Mouse (Mus musculus) limb, embryonic 14.5 days (tissue): ENCODE measurements around the gene Ptpn18. TPM values are rescaled to one million over a fixed set of nuclear protein-coding genes. Genes with fewer than 3 reads are reported as not detected.

Source experiments
- ATAC-seq: fragments of 200-750 bp; cut with Nextera tagmentation; 2 replicates; pipeline ENCODE4 v1.8.0; 2017; ENCODE audit warnings: low read depth, moderate number of reproducible peaks, moderate TSS enrichment; ENCODE audit not compliant: low FRiP score
- DNase-seq: peaks from one replicate; pipeline ENCODE4 v3.0.0-alpha.2; 2015; ENCODE audit warnings: low spot score
- H3K27ac ChIP-seq: fragments of 300-500 bp; sonication (generic); replicated peaks from 2 replicates; pipeline ENCODE4 v1.5.1; 2014; ENCODE audit warnings: low read depth, mild to moderate bottlenecking, low read length, moderate library complexity, mixed read lengths
- H3K27me3 ChIP-seq: fragments of 300-500 bp; sonication (generic); 2 replicates; pipeline ENCODE4 v1.6.1; 2014; ENCODE audit warnings: low read length, mixed read lengths; ENCODE audit not compliant: control insufficient read depth, insufficient read depth
- H3K36me3 ChIP-seq: fragments of 300-500 bp; sonication (generic); 2 replicates; pipeline ENCODE4 v1.6.1; 2014; ENCODE audit warnings: mild to moderate bottlenecking, low read length, moderate library complexity, mixed read lengths; ENCODE audit not compliant: control insufficient read depth, insufficient read depth
- H3K4me1 ChIP-seq: fragments of 300-500 bp; sonication (generic); 2 replicates; pipeline ENCODE4 v1.6.1; 2014; ENCODE audit warnings: antibody characterized with exemption, low read length, mixed read lengths; ENCODE audit not compliant: control insufficient read depth, insufficient read depth
- H3K4me2 ChIP-seq: fragments of 300-500 bp; sonication (generic); replicated peaks from 2 replicates; pipeline ENCODE4 v1.6.1; 2014; ENCODE audit warnings: low read depth, mild to moderate bottlenecking, low read length, moderate library complexity; ENCODE audit not compliant: severe bottlenecking
- H3K4me3 ChIP-seq: fragments of 300-500 bp; sonication (generic); replicated peaks from 2 replicates; pipeline ENCODE4 v1.5.1; 2014; ENCODE audit warnings: low read length
- H3K9ac ChIP-seq: fragments of 300-500 bp; sonication (generic); 2 replicates; pipeline ENCODE4 v1.6.1; 2014; ENCODE audit warnings: mild to moderate bottlenecking, low read depth, low read length, moderate library complexity; ENCODE audit not compliant: severe bottlenecking
- H3K9me3 ChIP-seq: fragments of 300-500 bp; sonication (generic); 2 replicates; pipeline ENCODE4 v1.6.1; 2016; ENCODE audit warnings: low read length; ENCODE audit not compliant: control insufficient read depth
- POLR2A ChIP-seq: fragments of 200-500 bp; IDR thresholded peaks from 2 replicates; pipeline ENCODE4 v1.8.0; 2012; ENCODE audit warnings: inconsistent platforms, mild to moderate bottlenecking, moderate library complexity, borderline replicate concordance; ENCODE audit not compliant: insufficient read depth, insufficient read length; ENCODE audit errors: extremely low read depth
- WGBS: fragments of 180-500 bp; shearing (Covaris S2); extraction: QIAGEN DNeasy Blood & Tissue Kit; methylation state at CpG from one replicate; pipeline ENCODE4 v1.1.7; 2014; 5-methylcytosine and 5-hydroxymethylcytosine counted together
- polyA plus RNA-seq, 2 experiments: library from polyadenylated mRNA; depleted of rRNA in 1 of 2; stranded (reverse) in 1 of 2; unstranded in 1 of 2; fragments of >200 nt; fragmentation: Nextera tagmentation in 1 of 2; extraction: Ambion mirVana in 1 of 2; gene quantifications; 2 replicates each; pipeline versions ENCODE4 v1.2.1 to v1.2.3; 2012 to 2014

The Ptpn18 gene
- polyA plus RNA-seq, 2 experiments: 21.7 to 28.6 TPM

DNA sequence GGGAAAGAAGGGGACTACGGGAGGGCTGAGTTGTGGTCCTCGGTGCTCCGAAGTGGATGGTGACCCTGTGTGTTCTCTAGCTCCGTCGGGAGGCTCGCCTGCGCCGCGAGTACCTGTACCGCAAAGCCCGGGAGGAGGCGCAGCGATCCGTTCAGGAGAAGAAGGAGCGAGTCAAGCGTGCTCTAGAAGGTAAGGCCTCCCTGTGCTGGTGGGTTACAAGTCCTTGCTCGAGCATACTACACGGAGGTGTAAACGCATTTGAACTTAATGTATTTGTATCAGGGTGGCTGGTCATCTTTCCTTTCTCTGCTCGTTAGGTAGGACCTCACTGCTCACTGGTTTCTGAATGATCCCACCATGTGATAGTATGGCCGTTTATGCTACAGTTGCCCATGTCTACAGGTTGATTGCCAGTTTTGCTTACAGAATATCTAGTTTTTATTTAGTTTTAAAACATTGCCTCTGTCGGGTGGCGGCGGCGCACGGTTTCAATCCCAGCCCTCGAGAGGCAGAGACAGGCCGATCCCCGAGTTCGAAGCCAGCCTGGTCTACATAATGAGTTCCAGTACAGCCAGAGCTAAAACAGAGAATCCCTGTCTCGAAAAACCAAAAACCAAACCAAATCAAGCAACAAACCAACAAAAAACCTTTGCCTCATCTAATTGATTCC lies 19.5 kb upstream of the Ptpn18 start:
- Histone ChIP-seq H3K4me1 (peaks cover 10% of the 10 kb centered on the region; the same call in 1 of the 2 replicates), H3K27me3 (no peaks in the 10 kb centered on the region), H3K9me3 (no peaks in the 10 kb centered on the region), H3K27ac (peak overlapping the region; percentile 28; the same call in 1 of the 2 replicates), H3K36me3 (peaks cover 34% of the 10 kb centered on the region), H3K4me2 (peak overlapping the region; percentile 75), H3K4me3 (peak overlapping the region; percentile 72), H3K9ac (peak overlapping the region; percentile 60)
- 7% methylated on average over 31 of the region's 31 CpGs for WGBS
- DNase-seq (no peak), ATAC-seq (peak; percentile 18)
- no peak for TF ChIP-seq POLR2A

- Histone ChIP-seq H3K36me3 (peaks cover 40% of the 10 kb centered on the region), H3K27ac (no peak overlapping the region), H3K4me2 (no peak overlapping the region), H3K4me3 (no peak overlapping the region), H3K9me3 (no peaks in the 10 kb centered on the region), H3K27me3 (no peaks in the 10 kb centered on the region), H3K9ac (no peak overlapping the region), H3K4me1 (peaks cover 10% of the 10 kb centered on the region; the same call in 1 of the 2 replicates)
- WGBS: 92% methylated on average over 6 of the region's 6 CpGs
- TF ChIP-seq POLR2A: no peak
- no peak for ATAC-seq
- DNase-seq: no peak
These were observed 16.4 kb upstream of the Ptpn18 start for GRCm38 (mm10) chr1:34443124-34443523.

- WGBS: 28% methylated on average over 8 of the region's 8 CpGs
These were observed 1.1 kb upstream of the Ptpn18 start for GRCm38 (mm10) chr1:34458431-34458830.

GRCm38 (mm10) chr1:34460061-34460441 lies 489 bp downstream of the Ptpn18 start:
- H3K4me2 ChIP-seq: peak overlapping the region; percentile 90
- peak overlapping the region; percentile 43 for H3K9ac ChIP-seq
- WGBS: 4% methylated on average over 15 of the region's 15 CpGs
- H3K9me3 ChIP-seq: no peaks in the 10 kb centered on the region
- peaks cover 33% of the 10 kb centered on the region for H3K27me3 ChIP-seq
- no peak for DNase-seq
- H3K36me3 ChIP-seq: no peaks in the 10 kb centered on the region
- ATAC-seq: no peak
- peak overlapping the region; percentile 54 for H3K4me3 ChIP-seq
- H3K27ac ChIP-seq: no peak overlapping the region
- peaks cover 5% of the 10 kb centered on the region for H3K4me1 ChIP-seq
- no peak for TF ChIP-seq POLR2A

More at GRCm38 (mm10) chr1:34458431-34458830, 1.1 kb upstream of the Ptpn18 start:
- Histone ChIP-seq H3K9me3 (no peaks in the 10 kb centered on the region), H3K9ac (no peak overlapping the region), H3K4me1 (peaks cover 5% of the 10 kb centered on the region), H3K4me2 (no peak overlapping the region), H3K36me3 (no peaks in the 10 kb centered on the region), H3K27ac (no peak overlapping the region), H3K27me3 (peaks cover 33% of the 10 kb centered on the region), H3K4me3 (no peak overlapping the region)
- DNase-seq (no peak), ATAC-seq (no peak)
- no peak for TF ChIP-seq POLR2A

DNA sequence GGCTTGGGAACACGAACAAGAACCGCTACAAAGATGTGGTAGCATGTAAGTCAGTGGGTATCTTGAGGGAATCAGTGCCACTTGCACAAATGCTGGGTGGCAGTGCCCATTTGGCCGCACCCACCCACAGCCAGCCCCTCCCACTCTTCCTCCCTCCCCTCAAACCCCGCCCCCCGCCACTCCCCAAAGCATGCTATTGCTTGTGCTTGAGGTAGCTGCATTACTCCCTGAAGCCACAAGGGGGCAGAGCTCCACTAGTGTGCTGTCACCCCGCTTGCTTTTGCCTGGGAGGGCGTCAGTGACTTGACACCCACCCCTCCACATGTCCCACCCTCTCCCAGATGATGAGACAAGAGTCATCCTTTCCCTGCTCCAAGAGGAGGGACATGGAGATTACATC lies 3.2 kb downstream of the Ptpn18 start:
- Histone ChIP-seq H3K9me3 (no peaks in the 10 kb centered on the region), H3K4me3 (no peak overlapping the region), H3K4me2 (no peak overlapping the region), H3K27ac (no peak overlapping the region), H3K4me1 (peaks cover 5% of the 10 kb centered on the region), H3K27me3 (peaks cover 29% of the 10 kb centered on the region), H3K9ac (no peak overlapping the region), H3K36me3 (no peaks in the 10 kb centered on the region)
- no peak for TF ChIP-seq POLR2A
- ATAC-seq (no peak), DNase-seq (no peak)
- WGBS: 23% methylated on average over 6 of the region's 7 CpGs
